Mouse (Mus musculus): ENCODE data around the gene Mast1.

Gene Mast1

GRCm38 (mm10) chr8:84973803-84974542 lies 36.8 kb upstream of the Mast1 start:
- DNase-seq (ENCODE audit: low spot score) = peak; percentile 77

DNA sequence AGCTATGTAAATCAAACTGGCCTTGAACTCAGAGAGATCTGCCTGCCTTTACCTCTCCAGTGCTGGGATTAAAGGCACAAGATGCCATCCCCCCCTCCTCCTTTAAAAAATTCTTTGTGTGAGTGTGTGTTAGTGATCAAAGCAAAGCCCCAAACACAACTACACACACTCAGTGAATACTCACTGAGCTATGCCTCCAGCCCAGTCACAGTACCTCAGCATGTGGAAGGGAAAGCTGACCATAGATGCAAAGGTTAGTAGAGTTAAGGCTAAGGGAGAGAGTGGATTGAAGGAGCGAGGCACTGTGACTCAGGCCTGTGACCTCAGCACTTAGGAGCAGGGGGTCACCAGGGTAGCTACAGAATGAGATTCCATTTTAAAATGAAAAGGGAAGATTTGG lies 35.9 kb upstream of the Mast1 start:
- no peak for DNase-seq (ENCODE audit: low spot score)

DNA sequence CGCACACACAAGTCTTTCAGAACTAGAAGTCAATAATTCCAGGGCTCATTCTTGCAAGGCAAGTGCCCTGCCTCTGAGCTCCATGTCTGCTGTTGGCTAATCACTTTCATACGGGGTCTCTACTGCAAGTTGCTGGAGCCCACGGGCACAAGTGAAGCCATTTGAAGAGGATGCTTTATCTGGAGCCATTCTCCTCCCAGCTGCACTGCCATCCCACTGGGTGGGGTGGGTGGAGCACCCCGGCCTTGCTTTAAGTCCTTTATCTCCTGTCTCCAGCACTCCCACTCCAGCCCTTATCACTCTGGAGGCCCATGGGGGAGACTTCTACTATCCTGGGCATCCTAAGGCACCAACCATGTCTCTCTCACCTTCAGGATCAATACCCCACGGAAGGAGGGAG lies 33.8 kb upstream of the Mast1 start:
- DNase-seq (ENCODE audit: low spot score) = no peak

DNA sequence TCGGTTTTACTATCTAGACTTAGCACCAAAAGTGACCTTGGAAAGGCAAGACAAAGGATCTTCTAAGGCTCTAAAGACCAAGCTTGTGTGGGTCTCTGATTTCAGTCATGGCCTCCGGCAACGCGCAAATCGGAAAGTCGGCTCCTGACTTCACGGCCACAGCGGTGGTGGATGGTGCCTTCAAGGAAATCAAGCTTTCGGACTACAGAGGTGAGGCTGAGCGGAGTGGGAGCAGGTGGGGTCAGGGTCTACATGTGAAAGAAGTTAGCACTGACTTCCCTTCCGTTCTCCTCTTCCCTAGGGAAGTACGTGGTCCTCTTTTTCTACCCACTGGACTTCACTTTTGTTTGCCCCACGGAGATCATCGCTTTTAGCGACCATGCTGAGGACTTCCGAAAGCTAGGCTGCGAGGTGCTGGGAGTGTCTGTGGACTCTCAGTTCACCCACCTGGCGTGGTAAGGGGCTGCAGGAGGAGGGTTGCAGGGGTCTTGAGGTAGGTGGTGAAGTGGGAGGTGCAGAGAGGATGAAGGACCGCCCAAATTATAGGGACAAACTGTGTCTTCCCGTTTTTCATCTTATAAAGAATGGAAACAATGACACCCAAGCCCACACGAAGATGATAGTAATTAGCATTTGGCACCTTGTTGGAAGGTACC lies 33.1 kb upstream of the Mast1 start:
- no peak for DNase-seq (ENCODE audit: low spot score)

DNA sequence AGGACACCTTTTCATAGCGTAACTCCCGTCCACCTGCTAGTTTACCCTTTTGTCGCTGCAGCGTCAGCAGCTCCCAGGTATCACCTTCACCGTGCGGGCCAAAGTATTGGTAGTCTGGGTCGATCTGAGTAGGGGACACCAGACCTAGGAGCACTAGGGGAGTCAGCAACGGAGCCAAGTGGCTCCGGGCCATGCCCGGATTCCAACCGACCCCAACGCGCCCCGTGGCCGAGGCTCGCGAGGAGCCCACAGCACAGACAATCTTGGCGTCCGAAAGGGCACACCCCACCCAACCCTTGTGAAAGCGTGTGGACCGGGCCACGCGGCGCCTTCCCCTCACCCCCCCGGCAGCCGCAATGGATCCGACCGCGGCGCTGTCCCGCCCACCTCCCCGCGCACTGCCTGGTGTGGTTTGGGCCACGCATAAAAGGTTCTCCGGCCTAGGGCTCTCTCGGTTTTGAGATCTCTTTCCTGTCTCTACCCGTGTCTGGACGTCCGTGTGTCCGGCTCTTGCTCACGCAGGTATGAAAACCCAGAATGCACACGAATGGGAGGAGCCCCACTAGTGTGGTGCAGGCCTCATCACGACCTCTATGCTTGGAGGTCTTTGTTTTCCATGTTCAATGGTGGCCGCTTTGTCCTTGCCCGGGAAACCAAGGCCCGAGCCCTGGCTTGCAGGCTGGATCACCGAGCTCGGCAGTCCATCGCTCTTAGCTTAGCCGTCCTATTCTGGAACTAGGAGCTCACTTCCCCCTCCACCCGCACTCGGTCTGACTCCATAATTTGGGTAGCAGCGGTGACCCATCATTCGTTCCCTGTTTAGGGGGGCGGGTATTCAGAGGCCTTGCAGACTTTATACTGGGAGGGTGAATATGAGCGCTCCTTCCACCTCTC lies 32.3 kb upstream of the Mast1 start, which contains the start of the genes Gm49661, Prdx2 and Rnaseh2a:
Gene Gm49661, minus strand, starts transcription at position 193 of the 894 bp plus-strand sequence.
Gene Prdx2, plus strand, starts transcription at position 347 of the 894 bp plus-strand sequence.
Gene Rnaseh2a, minus strand, starts transcription at position 527 of the 894 bp plus-strand sequence.
- DNase-seq (ENCODE audit: low spot score) = peak; percentile 67

- DNase-seq (ENCODE audit: low spot score) = no peak
These were observed 31.5 kb upstream of the Mast1 start for GRCm38 (mm10) chr8:84968650-84969049.

GRCm38 (mm10) chr8:84967532-84968304 lies 30.6 kb upstream of the Mast1 start:
- no peak for DNase-seq (ENCODE audit: low spot score)

- DNase-seq (ENCODE audit: low spot score) = no peak
These were observed 29.4 kb upstream of the Mast1 start for GRCm38 (mm10) chr8:84966603-84967002.

- DNase-seq (ENCODE audit: low spot score) = peak; percentile 96
These were observed 28.7 kb upstream of the Mast1 start for GRCm38 (mm10) chr8:84965731-84966291.

GRCm38 (mm10) chr8:84963952-84964351 lies 26.8 kb upstream of the Mast1 start:
- no peak for DNase-seq (ENCODE audit: low spot score)

DNA sequence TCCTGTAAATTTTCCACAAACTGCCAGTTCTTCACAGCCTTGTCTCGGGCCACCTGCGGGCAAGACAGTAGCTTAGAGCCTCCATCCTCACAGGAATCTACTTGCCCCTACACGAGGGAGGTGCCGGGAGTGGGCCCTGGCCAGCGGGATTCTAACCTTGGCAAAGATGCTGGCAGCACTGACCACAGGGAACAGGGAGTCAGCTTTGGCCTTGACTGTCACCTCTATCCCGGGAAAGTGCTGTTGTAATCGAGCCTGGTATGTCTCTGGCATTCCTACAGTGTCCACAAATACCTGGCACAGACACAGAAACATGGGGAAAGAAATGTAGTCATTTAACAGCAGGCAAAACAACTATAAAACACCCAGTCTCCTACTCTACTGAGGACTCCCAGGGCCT lies 22.7 kb upstream of the Mast1 start:
- DNase-seq (ENCODE audit: low spot score) = no peak

GRCm38 (mm10) chr8:84956768-84957167 lies 19.6 kb upstream of the Mast1 start:
- peak; percentile 71 for DNase-seq (ENCODE audit: low spot score)

GRCm38 (mm10) chr8:84952612-84953255 lies 15.6 kb upstream of the Mast1 start:
- peak; percentile 72 for DNase-seq (ENCODE audit: low spot score)

DNA sequence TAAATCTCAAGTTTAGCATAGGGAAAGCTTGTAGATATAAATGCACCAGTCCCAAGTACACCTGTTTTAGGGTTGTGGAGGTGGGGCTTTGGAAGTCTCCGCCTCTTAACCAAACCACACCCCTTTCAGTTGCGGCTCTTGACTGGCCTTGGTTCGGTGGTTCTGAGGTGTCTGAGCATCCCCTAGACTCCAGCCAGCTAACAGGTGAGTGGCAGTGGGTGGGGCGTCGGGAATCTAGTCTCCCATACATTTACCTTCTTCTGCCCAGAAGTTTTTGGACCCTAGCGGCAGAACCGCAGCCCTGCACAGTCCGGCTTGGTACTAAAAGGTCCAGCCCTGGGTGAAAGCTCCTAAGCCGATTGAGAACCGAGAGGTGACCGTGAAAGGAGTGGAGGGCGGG lies 12.6 kb upstream of the Mast1 start:
- DNase-seq (ENCODE audit: low spot score) = no peak

DNA sequence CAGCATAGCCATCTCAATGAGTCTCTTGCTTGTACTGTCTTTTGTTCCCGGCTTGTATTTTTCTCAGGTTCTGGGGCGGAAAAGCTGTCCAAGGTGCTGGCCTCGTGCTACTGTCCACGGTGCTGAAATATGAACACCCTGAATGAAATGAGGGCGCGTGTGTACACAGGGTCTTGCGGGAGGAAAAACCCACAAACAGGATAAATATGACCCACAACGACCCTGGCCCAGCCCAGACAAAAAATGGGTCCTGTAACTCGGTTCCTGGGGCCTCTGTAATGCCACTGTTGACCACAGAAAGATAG lies 10.0 kb upstream of the Mast1 start:
- no peak for DNase-seq (ENCODE audit: low spot score)

DNA sequence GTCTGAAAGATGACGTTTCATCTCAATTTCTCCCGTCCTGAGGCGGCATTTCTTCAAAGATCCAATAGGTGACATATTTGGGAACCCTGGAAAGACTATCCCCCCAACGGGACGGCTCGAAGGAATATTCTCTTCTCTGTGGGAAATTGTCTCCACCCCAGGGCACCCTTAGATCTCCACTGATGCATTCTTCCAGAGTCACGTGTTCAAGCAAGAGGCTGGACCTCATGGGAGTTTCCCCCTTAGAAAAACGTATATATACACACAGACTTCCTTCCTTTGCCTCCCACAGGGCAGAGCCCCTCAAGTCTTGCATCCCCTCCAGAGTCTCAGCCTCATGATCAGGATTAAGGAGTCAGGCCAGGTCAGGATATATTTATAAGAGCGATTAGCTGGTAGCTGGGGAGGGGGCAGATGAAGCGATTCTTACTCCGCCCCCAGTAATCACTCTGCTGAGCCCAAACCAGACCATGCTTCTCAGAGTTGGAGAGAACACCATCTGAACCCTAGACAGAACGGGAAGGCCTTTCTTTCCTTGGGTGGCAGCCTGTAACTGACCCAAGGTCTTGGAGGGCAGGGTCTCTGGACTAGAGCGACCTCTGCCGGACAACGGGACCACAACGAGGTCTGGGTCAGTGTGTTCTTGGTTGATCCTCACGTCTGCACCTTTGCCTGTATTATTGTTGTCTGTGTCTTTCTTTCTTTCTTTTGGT lies 9.5 kb upstream of the Mast1 start, which contains the start of gene Rtbdn:
Gene Rtbdn, plus strand, starts transcription at position 464 of the 713 bp plus-strand sequence.
- DNase-seq (ENCODE audit: low spot score) = no peak

DNA sequence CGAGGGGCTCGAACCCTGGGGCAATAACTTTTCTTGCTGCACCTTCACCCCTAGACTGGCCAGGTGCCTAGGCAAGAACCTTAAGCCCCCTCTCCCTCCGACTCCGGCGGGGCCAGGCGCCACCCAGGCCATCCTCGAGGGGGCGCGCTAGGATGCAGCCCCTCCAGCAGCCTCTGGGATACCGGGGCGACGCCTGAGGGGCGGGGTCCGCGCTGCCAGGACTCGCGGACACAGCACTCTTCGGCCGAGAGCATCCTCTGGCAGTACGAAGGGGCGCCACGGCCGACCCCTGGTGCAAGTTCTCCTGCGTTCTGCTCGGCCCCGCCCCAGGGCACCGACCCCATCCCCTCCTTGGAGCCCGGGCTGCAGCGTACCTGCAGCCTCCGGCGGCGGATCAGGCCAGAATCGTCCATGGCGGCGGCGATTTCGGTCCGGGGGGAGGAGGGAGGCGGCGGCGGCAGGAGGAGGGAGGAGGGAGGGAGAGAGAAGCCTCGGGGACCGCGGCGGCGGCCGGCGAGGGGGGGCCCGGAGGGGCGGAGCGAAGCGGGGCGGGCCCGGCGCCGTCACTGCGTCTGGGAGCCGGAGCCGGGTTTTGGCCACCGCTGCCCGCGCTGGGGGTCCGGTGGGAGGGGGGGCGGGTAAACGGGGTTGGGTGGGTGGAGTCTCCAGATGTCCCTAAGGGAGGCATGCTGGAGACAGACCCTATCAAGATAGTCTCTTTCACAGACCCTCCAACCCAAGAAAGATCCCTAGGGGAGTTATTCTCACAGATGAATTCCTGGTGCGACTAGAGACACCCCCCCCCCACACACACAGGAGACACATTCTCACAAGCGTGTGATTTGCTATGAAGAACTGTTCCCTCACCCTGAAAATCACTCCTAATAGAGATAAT lies 8.7 kb upstream of the Mast1 start:
- DNase-seq (ENCODE audit: low spot score) = no peak

DNA sequence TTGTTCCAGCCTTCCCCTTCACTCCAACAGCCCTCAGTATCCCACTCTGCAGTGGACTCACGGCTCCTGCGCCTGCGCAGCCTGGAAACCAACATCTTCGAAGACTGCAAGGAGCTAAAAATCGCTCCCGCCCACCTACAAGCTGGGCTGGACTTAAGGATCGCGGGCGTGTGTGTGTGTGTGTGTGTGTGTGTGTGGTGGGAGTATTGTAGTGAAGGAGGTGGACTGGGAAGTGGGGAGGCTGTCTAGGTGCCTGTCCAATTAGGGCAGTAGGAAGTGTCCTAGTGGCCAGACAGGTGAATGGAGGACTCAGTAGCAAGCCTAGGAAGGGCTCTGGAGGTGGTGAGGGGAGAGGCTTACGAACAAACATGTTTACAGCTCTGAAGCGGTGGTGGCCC lies 8.1 kb upstream of the Mast1 start:
- no peak for DNase-seq (ENCODE audit: low spot score)

- DNase-seq (ENCODE audit: low spot score) = no peak
These were observed 7.5 kb upstream of the Mast1 start for GRCm38 (mm10) chr8:84944478-84945160.

Measured in lung, postnatal 25 days (tissue).